Mouse (Mus musculus) heart, postnatal 0 days (tissue): Measurements from ENCODE around the gene Runx2. TPM values are rescaled to one million over a fixed set of nuclear protein-coding genes. Genes with fewer than 3 reads are reported as not detected.

Experiments used
- ATAC-seq: fragments of 200-750 bp; cut with Nextera tagmentation; 2 replicates; pipeline ENCODE4 v1.8.0; 2017; ENCODE audit warnings: low read depth, moderate number of reproducible peaks, moderate library complexity; ENCODE audit not compliant: insufficient read depth
- DNase-seq: peaks from one replicate; pipeline ENCODE4 v3.0.0-alpha.2; 2016; ENCODE audit warnings: low spot score
- H3K27ac ChIP-seq: fragments of 300-500 bp; sonication (generic); 2 replicates; pipeline ENCODE4 v1.5.1; 2014; ENCODE audit warnings: low read depth, mild to moderate bottlenecking
- H3K27me3 ChIP-seq: fragments of 300-500 bp; sonication (generic); 2 replicates; pipeline ENCODE4 v1.6.1; 2014; ENCODE audit warnings: low read length, mixed read lengths; ENCODE audit not compliant: control insufficient read depth, insufficient read depth
- H3K36me3 ChIP-seq: fragments of 300-500 bp; sonication (generic); replicated peaks from 2 replicates; pipeline ENCODE4 v1.6.1; 2014; ENCODE audit warnings: low read length, mixed read lengths; ENCODE audit not compliant: control insufficient read depth, insufficient read depth
- H3K4me1 ChIP-seq: fragments of 300-500 bp; sonication (generic); 2 replicates; pipeline ENCODE4 v1.6.1; 2014; ENCODE audit warnings: antibody characterized with exemption; ENCODE audit not compliant: control insufficient read depth, insufficient read depth
- H3K4me2 ChIP-seq: fragments of 300-500 bp; sonication (generic); 2 replicates; pipeline ENCODE4 v1.6.1; 2014; ENCODE audit warnings: low read depth, mild to moderate bottlenecking, low read length, moderate library complexity
- H3K4me3 ChIP-seq: fragments of 300-500 bp; sonication (generic); 2 replicates; pipeline ENCODE4 v1.5.1; 2014; ENCODE audit warnings: low read depth, low read length
- H3K9ac ChIP-seq: fragments of 300-500 bp; sonication (generic); replicated peaks from 2 replicates; pipeline ENCODE4 v1.6.1; 2014; ENCODE audit warnings: low read depth, low read length, mixed read lengths
- H3K9me3 ChIP-seq: fragments of 300-500 bp; sonication (generic); replicated peaks from 2 replicates; pipeline ENCODE4 v1.6.1; 2016; ENCODE audit warnings: low read length; ENCODE audit not compliant: control insufficient read depth
- CTCF ChIP-seq: IDR thresholded peaks from 2 replicates; pipeline ENCODE4 v1.5.1; 2016; ENCODE audit warnings: antibody characterized with exemption, control low read depth, low read depth
- EP300 ChIP-seq: IDR thresholded peaks from 2 replicates; pipeline ENCODE4 v1.6.1; 2016; ENCODE audit warnings: antibody characterized with exemption, low read depth
- WGBS: fragments of 180-500 bp; shearing (Covaris S2); extraction: QIAGEN DNeasy Blood & Tissue Kit; methylation state at CpG from one replicate; pipeline ENCODE4 v1.1.7; 2014; 5-methylcytosine and 5-hydroxymethylcytosine counted together
- polyA plus RNA-seq: library from polyadenylated mRNA; unstranded; fragments of >200 nt; fragmentation: Nextera tagmentation; extraction: Ambion mirVana; gene quantifications from 2 replicates; pipeline ENCODE4 v1.2.1, GENCODE M21; 2015
- total RNA-seq: library from RNA; depleted of rRNA; stranded (reverse); fragments of >200 nt; gene quantifications from 2 replicates; pipeline ENCODE4 v1.2.3, GENCODE M21; 2014; ENCODE audit warnings: low replicate concordance

Gene Runx2
- total and polyA plus RNA-seq, 2 experiments from 2014 or later = 0.04 TPM; not detected in 1

DNA sequence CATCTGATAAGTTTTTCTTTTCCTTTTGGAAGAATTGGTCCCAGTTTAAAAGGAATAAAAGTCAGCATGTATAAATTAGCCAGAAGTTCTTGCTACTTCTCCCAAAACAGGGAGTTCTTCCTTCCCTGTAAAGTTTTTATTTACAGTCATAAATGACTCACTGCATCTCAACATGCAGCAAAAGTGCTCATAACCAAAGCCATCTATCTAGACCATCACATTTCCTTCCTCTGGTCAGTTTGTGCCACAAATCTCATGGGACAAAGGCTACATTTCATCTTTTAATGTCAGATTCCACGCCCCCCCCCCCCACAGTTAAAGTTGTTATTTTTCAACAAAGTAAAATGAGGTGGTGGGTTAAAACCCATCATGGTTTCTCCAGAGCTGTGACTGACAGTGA, 114.3 kb downstream of the Runx2 start:
- no peak overlapping the region for H3K9ac ChIP-seq
- no peak overlapping the region for H3K27ac ChIP-seq
- no peaks in the 10 kb centered on the region for H3K36me3 ChIP-seq
- no peak for ATAC-seq
- H3K4me1 ChIP-seq = no peaks in the 10 kb centered on the region
- H3K27me3 ChIP-seq = no peaks in the 10 kb centered on the region
- no peak for TF ChIP-seq CTCF
- TF ChIP-seq EP300 = no peak
- no peak overlapping the region for H3K4me2 ChIP-seq
- WGBS = 86% methylated on average over 1 of the region's 1 CpGs
- DNase-seq = no peak
- H3K9me3 ChIP-seq = no peaks in the 10 kb centered on the region
- H3K4me3 ChIP-seq = no peak overlapping the region

GRCm38 (mm10) chr17:44697053-44697452, 117.5 kb downstream of the Runx2 start:
- Histone ChIP-seq H3K27ac (no peak overlapping the region), H3K4me3 (no peak overlapping the region), H3K36me3 (no peaks in the 10 kb centered on the region), H3K4me1 (no peaks in the 10 kb centered on the region), H3K9ac (no peak overlapping the region), H3K27me3 (no peaks in the 10 kb centered on the region), H3K9me3 (no peaks in the 10 kb centered on the region), H3K4me2 (no peak overlapping the region)
- DNase-seq = no peak
- ATAC-seq = no peak
- TF ChIP-seq EP300 (no peak), CTCF (no peak)
- WGBS = 88% methylated on average over 10 of the region's 10 CpGs

DNA sequence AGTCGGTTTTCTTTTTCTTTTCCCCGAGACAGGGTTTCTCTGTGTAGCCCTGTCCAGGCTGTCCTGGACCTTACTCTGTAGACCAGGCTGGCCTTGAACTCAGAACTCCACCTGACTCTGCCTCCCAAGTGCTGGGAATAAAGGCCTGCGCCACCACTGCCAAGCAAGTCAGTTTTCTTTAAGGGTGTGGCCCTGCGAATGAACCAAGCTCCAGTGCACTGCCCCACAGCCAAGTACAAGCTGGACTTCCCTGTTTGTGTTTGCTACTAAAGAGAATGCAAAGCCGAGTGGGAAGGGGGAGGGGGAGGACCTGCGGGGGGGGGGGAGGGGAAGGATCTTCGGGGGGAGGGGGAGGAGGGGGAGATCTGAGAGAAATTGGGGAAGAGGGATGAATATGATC, 121.0 kb downstream of the Runx2 start:
- WGBS = 72% methylated on average over 7 of the region's 7 CpGs
- Histone ChIP-seq H3K9ac (no peak overlapping the region), H3K27ac (no peak overlapping the region), H3K4me2 (no peak overlapping the region), H3K36me3 (no peaks in the 10 kb centered on the region), H3K4me3 (no peak overlapping the region), H3K9me3 (no peaks in the 10 kb centered on the region), H3K4me1 (no peaks in the 10 kb centered on the region), H3K27me3 (no peaks in the 10 kb centered on the region)
- DNase-seq = no peak
- no peak for ATAC-seq
- no peak for TF ChIP-seq CTCF
- TF ChIP-seq EP300 = no peak

GRCm38 (mm10) chr17:44691517-44691916, 123.1 kb downstream of the Runx2 start:
- H3K4me3 ChIP-seq = no peak overlapping the region
- DNase-seq = no peak
- no peaks in the 10 kb centered on the region for H3K9me3 ChIP-seq
- H3K36me3 ChIP-seq = no peaks in the 10 kb centered on the region
- H3K27me3 ChIP-seq = no peaks in the 10 kb centered on the region
- no peak overlapping the region for H3K9ac ChIP-seq
- TF ChIP-seq EP300 (no peak), CTCF (no peak)
- H3K4me1 ChIP-seq = no peaks in the 10 kb centered on the region
- no peak overlapping the region for H3K27ac ChIP-seq
- ATAC-seq = no peak
- 54% methylated on average over 2 of the region's 2 CpGs for WGBS
- H3K4me2 ChIP-seq = no peak overlapping the region

- ATAC-seq (no peak), DNase-seq (no peak)
- TF ChIP-seq EP300 (no peak), CTCF (no peak)
- H3K36me3 ChIP-seq = no peaks in the 10 kb centered on the region
- no peaks in the 10 kb centered on the region for H3K9me3 ChIP-seq
- no peaks in the 10 kb centered on the region for H3K27me3 ChIP-seq
- H3K4me3 ChIP-seq = no peak overlapping the region
- no peak overlapping the region for H3K9ac ChIP-seq
- H3K4me1 ChIP-seq = no peaks in the 10 kb centered on the region
- 71% methylated on average over 5 of the region's 5 CpGs for WGBS
- H3K27ac ChIP-seq = no peak overlapping the region
- no peak overlapping the region for H3K4me2 ChIP-seq
These were observed 124.1 kb downstream of the Runx2 start for GRCm38 (mm10) chr17:44690410-44691035.

- Histone ChIP-seq H3K27ac (no peak overlapping the region), H3K9me3 (no peaks in the 10 kb centered on the region), H3K4me3 (no peak overlapping the region), H3K4me1 (no peaks in the 10 kb centered on the region), H3K4me2 (no peak overlapping the region), H3K9ac (no peak overlapping the region), H3K36me3 (no peaks in the 10 kb centered on the region), H3K27me3 (no peaks in the 10 kb centered on the region)
- 58% methylated on average over 2 of the region's 2 CpGs for WGBS
- no peak for DNase-seq
- ATAC-seq = no peak
- TF ChIP-seq EP300 = no peak
- no peak for TF ChIP-seq CTCF
These were observed 126.3 kb downstream of the Runx2 start for GRCm38 (mm10) chr17:44688306-44688705.
